Mouse (Mus musculus) bone marrow macrophage, adult 2 months (primary cell): ENCODE data around the gene Dhx57.

Experiments
- CTCF ChIP-seq: IDR thresholded peaks from 2 replicates; pipeline ENCODE4 v1.5.1; 2012; ENCODE audit warnings: low read depth, mild to moderate bottlenecking, low read length, moderate library complexity
- POLR2A ChIP-seq: IDR thresholded peaks from 2 replicates; pipeline ENCODE4 v1.6.1; 2012; ENCODE audit warnings: mild to moderate bottlenecking, low read depth, low read length, borderline replicate concordance

GRCm38 (mm10) chr17:80221890-80222628 lies 68.2 kb downstream of the Dhx57 start:
- TF ChIP-seq CTCF (no peak), POLR2A (no peak)
